Mouse (Mus musculus): ENCODE data around the gene Hdgfl3. TPM values are rescaled to one million over a fixed set of nuclear protein-coding genes. Genes with fewer than 3 reads are reported as not detected.

Gene Hdgfl3
- polyA plus RNA-seq, 1 experiment = 82.6 TPM

GRCm38 (mm10) chr7:81864552-81864951 is 69.7 kb downstream of the Hdgfl3 start:
- TF ChIP-seq POLR2A (IDR thresholded peaks at IDR 0.05; ENCODE audit: borderline replicate concordance, extremely low read depth, insufficient read depth, insufficient read length, poor library complexity, severe bottlenecking) (no peak), CTCF (IDR thresholded peaks at IDR 0.05; ENCODE audit: borderline replicate concordance, extremely low read depth, insufficient read depth, insufficient read length) (no peak)
- DNase-seq (ENCODE audit: low read depth) = no peak

GRCm38 (mm10) chr7:81862587-81863583 is 71.4 kb downstream of the Hdgfl3 start:
- no peak for TF ChIP-seq CTCF (IDR thresholded peaks at IDR 0.05; ENCODE audit: borderline replicate concordance, extremely low read depth, insufficient read depth, insufficient read length)
- no peak for TF ChIP-seq POLR2A (IDR thresholded peaks at IDR 0.05; ENCODE audit: borderline replicate concordance, extremely low read depth, insufficient read depth, insufficient read length, poor library complexity, severe bottlenecking)
- no peak for DNase-seq (ENCODE audit: low read depth)

GRCm38 (mm10) chr7:81861921-81862320 is 72.4 kb downstream of the Hdgfl3 start:
- TF ChIP-seq POLR2A (IDR thresholded peaks at IDR 0.05; ENCODE audit: borderline replicate concordance, extremely low read depth, insufficient read depth, insufficient read length, poor library complexity, severe bottlenecking) (no peak), CTCF (IDR thresholded peaks at IDR 0.05; ENCODE audit: borderline replicate concordance, extremely low read depth, insufficient read depth, insufficient read length) (no peak)
- DNase-seq (ENCODE audit: low read depth) = no peak

GRCm38 (mm10) chr7:81861461-81861860 is 72.8 kb downstream of the Hdgfl3 start:
- DNase-seq (ENCODE audit: low read depth) = no peak

GRCm38 (mm10) chr7:81860996-81861395 is 73.3 kb downstream of the Hdgfl3 start:
- TF ChIP-seq CTCF (IDR thresholded peaks at IDR 0.05; ENCODE audit: borderline replicate concordance, extremely low read depth, insufficient read depth, insufficient read length) = no peak
- DNase-seq (ENCODE audit: low read depth) = no peak

More at GRCm38 (mm10) chr7:81861461-81861860, 72.8 kb downstream of the Hdgfl3 start:
- TF ChIP-seq POLR2A (IDR thresholded peaks at IDR 0.05; ENCODE audit: borderline replicate concordance, extremely low read depth, insufficient read depth, insufficient read length, poor library complexity, severe bottlenecking) = no peak
- no peak for TF ChIP-seq CTCF (IDR thresholded peaks at IDR 0.05; ENCODE audit: borderline replicate concordance, extremely low read depth, insufficient read depth, insufficient read length)

- no peak for TF ChIP-seq CTCF (IDR thresholded peaks at IDR 0.05; ENCODE audit: borderline replicate concordance, extremely low read depth, insufficient read depth, insufficient read length)
- no peak for TF ChIP-seq POLR2A (IDR thresholded peaks at IDR 0.05; ENCODE audit: borderline replicate concordance, extremely low read depth, insufficient read depth, insufficient read length, poor library complexity, severe bottlenecking)
- DNase-seq (ENCODE audit: low read depth) = peak; percentile 38
These were observed 74.2 kb downstream of the Hdgfl3 start for GRCm38 (mm10) chr7:81860071-81860470.

- DNase-seq (ENCODE audit: low read depth) = peak; percentile 59
- TF ChIP-seq POLR2A (IDR thresholded peaks at IDR 0.05; ENCODE audit: borderline replicate concordance, extremely low read depth, insufficient read depth, insufficient read length, poor library complexity, severe bottlenecking) (no peak), CTCF (IDR thresholded peaks at IDR 0.05; ENCODE audit: borderline replicate concordance, extremely low read depth, insufficient read depth, insufficient read length) (no peak)
These were observed 75.1 kb downstream of the Hdgfl3 start, which contains the start of gene Tm6sf1 for GRCm38 (mm10) chr7:81858968-81859721. Tm6sf1 (plus strand) TSS chr7:81859001.

GRCm38 (mm10) chr7:81858236-81858635 is 76.0 kb downstream of the Hdgfl3 start:
- no peak for TF ChIP-seq POLR2A (IDR thresholded peaks at IDR 0.05; ENCODE audit: borderline replicate concordance, extremely low read depth, insufficient read depth, insufficient read length, poor library complexity, severe bottlenecking)
- TF ChIP-seq CTCF (IDR thresholded peaks at IDR 0.05; ENCODE audit: borderline replicate concordance, extremely low read depth, insufficient read depth, insufficient read length) = no peak
- peak; percentile 15 for DNase-seq (ENCODE audit: low read depth)

GRCm38 (mm10) chr7:81856221-81856620 is 78.1 kb downstream of the Hdgfl3 start:
- TF ChIP-seq POLR2A (IDR thresholded peaks at IDR 0.05; ENCODE audit: borderline replicate concordance, extremely low read depth, insufficient read depth, insufficient read length, poor library complexity, severe bottlenecking) (no peak), CTCF (IDR thresholded peaks at IDR 0.05; ENCODE audit: borderline replicate concordance, extremely low read depth, insufficient read depth, insufficient read length) (no peak)
- no peak for DNase-seq (ENCODE audit: low read depth)

- TF ChIP-seq POLR2A (IDR thresholded peaks at IDR 0.05; ENCODE audit: borderline replicate concordance, extremely low read depth, insufficient read depth, insufficient read length, poor library complexity, severe bottlenecking) (no peak), CTCF (IDR thresholded peaks at IDR 0.05; ENCODE audit: borderline replicate concordance, extremely low read depth, insufficient read depth, insufficient read length) (no peak)
These were observed 78.6 kb downstream of the Hdgfl3 start, which contains the start of gene Gm10160 for GRCm38 (mm10) chr7:81855694-81856093. Gm10160 (minus strand) TSS chr7:81855794.

More at GRCm38 (mm10) chr7:81855694-81856093, 78.6 kb downstream of the Hdgfl3 start, which contains the start of gene Gm10160:
- no peak for DNase-seq (ENCODE audit: low read depth)
